Mouse (Mus musculus) liver, postnatal 0 days (tissue): ENCODE results near the gene Parp1.

Experiments
- CTCF ChIP-seq: sonication (generic); IDR thresholded peaks from 2 replicates; pipeline ENCODE4 v1.5.1; 2016; ENCODE audit warnings: antibody characterized with exemption, low read depth
- EP300 ChIP-seq: IDR thresholded peaks from 2 replicates; pipeline ENCODE4 v1.6.1; 2016; ENCODE audit warnings: antibody characterized with exemption, low read depth, mild to moderate bottlenecking

DNA sequence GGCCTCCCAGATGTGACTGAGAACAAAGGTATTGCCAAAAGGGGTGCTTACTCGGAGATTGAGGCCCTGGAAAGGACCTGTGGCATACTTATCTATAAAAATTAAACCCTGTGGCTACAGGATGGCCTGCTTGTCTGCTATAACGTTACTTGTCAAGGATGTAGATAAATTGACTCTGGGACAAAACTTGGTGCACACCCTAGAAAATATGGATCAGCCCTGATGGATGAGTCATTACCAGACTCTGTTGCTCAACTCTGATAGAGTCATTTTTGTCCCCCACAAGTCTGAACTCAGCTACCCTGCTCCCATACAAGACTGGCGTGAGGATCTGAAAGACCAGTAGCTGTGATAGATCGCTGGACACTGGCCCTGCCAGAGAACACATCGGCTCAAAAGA, 11.8 kb upstream of the Parp1 start:
- TF ChIP-seq CTCF (no peak), EP300 (no peak)
